Mouse (Mus musculus): Measurements from ENCODE around the gene Ntrk3.

DNA sequence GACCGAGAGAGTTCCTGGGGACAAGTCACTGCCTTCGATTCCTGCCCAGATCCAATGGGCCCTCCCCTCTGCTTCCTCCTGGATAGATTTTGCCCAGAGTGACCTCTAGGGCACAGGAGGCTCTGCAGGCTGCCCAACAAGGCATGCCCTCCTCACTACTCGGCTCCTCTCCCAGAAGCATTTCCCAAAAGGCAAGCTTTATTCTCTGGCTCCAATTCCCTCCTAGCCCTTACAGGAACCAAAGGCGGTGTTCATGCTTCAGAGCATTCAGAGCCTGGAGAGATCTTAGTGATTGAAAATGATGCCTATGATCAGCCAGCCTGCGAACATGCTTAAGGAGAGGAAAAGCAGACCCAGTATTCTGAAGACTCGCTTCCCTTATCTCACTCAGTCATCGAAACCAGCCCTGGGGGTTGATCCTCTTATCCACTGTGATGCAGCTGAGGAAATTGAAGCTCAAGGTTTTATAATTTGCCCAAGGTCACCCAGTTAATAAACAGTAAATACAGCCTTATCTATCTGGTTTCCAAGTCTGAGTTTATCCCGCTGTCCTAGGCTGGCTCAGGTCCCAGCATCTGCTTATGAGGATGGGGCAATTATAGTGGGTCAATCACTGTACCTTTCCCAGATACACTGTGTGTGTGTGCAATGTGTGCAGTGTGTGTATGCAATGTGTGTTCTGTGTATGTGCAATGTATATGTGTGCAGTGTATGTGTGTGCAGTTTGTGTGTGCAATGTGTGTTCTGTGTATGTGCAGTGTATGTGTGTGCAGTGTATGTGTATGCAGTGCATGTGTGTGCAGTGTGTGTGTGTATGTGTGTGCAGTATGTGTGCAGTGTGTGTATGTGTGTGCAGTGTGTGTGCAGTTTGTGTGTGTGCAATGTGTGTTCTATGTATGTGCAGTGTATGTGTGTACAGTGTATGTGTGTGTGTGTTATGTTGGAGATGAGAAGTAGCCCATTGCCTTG, 376.2 kb downstream of the Ntrk3 start:
- TF ChIP-seq CTCF (IDR thresholded peaks at IDR 0.05; ENCODE audit: extremely low read depth, insufficient read depth, low read length) = no peak
- no peak for TF ChIP-seq POLR2A (IDR thresholded peaks at IDR 0.05; ENCODE audit: extremely low read depth, insufficient read depth, low read length)
